Mouse (Mus musculus) embryo, embryonic 10.5 days (tissue): ENCODE data around the gene Dgkg.

ENCODE experiments used
- DNase-seq: peaks from one replicate; pipeline ENCODE4 v3.0.0-alpha.2; 2015; ENCODE audit warnings: low spot score

Dgkg gene

DNA sequence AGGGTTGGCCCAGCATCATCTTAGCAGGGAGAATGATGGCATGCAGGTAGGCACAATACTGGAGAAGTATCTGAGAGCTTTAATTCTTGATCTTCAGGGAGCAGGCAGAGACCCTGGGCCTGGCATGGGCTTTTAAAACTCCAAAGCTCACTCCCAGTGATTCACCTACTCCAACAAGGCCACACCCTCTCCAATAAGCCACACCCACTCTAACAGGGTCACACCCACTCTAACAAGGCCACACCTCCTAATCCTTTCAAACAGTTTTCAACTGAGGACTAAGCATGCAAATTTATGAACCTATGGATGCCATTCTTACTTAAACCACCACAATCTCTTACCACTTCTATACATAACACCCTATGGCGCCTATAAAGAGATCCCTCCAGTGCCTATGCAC, 11.8 kb downstream of the Dgkg start:
- no peak for DNase-seq

DNA sequence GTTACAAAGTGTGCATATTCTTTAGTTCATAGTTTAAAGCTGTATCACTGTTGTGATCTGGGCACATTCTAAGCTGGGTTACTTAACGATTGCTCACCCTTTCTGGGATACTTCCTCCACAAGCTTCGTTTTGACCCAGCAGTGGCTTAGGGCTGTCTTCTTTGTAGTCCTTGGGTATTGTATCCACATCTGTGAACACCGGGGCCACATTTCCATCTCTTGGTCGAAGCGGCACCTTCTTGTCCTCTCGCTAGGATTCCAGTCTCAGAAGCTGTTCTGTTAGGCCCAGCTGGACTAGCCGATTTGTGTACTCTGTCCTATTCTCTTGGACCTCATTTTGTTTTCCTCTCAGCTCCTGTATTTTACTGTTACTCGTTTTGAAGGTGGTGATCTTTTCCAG, 13.6 kb downstream of the Dgkg start:
- DNase-seq, result no peak

DNA sequence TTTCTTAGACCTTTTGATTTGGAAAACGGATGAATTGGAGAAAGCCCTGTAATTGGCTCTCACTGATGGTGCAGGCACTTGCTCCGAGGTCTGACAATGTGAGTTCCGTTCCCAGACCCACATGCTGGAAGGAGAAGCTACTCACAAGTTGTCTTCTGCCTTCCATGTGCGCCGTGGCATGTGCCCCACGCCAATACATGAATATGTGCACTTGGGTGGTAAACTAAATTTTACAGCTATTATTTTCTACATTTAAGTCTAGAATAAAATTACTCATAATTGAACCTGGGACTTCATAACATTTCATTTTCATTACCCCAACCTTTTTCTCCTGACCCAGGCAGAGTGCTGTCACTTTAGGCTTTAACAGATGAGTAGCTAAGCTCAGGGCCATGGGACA, 14.1 kb downstream of the Dgkg start:
- no peak for DNase-seq

DNA sequence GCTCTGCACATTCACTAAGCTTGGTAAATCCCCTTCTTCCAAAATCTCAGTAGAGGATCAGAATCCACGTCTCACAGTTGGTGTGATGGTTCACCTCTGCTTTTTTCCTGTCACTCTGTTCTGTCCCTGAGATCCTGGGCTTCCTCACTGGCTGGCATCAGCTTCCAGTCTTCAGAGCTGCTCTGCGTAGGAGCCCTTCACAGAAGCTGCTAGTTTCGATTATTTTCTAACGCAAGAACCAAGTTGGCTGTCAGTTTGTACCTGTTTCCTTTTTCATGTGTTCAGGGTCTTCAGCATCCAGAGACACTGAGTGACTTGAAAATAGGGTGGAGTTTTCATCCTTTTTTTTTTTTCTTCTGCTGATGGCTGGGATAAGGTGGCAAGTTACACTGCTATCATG, 15.0 kb downstream of the Dgkg start:
- DNase-seq, result no peak

DNA sequence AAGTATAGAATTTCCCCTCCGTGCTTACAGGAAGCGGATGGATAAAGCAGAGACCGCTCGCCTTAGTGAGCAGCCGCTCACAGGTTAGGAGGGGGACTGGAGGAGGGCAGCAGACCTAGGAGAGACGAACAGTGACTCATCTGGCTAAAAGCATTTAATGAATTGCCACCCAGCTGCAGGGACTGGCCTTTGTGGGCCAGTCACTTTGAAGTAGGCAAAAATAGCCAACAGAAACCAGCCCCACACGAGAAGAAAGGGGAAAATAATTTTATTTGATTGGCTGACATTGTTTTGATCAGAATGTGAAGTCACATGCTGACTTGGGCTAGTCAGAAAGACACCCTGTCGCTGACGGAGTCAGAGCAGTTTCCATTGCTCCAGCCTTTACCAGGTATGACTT, 15.4 kb downstream of the Dgkg start:
- DNase-seq, result no peak

DNA sequence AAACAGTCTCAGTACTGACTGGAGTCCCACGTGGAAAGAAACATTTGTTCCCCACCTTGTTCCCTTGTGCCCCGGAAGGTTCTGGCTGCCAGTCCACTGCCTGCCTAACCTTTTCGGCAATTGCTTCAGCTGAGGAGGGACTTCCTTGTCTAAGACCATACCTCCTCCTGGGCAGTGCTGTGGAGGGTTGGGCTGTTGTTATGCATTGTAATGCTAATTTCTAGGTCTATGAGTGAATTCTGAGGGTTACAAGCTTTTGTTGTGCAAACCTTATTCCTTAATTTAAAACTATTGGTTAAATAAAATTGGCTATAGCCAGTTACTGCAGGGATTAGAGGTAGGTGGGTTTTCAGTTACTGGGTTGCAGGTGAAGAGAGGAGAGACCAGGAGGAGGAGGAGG, 19.7 kb downstream of the Dgkg start:
- no peak for DNase-seq

DNA sequence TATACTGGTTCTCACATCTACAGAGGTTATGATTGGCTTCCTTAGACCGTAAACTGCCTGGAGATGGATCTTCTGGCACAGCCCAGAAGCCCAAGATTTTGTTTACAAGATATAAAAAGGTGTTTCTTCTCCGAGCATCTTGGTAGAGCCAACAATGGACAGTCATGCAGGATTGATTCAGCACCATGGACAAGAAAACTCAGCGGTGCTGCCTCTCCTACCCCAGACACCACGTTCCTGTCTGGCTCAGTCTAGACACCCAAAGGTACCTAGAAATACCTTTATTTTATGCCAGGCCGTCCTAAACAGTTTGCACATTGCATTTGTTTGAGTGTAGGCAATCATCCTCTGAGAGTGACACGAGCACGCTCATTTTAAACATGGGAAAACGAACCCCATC, 21.3 kb downstream of the Dgkg start:
- peak; percentile 33 for DNase-seq

DNA sequence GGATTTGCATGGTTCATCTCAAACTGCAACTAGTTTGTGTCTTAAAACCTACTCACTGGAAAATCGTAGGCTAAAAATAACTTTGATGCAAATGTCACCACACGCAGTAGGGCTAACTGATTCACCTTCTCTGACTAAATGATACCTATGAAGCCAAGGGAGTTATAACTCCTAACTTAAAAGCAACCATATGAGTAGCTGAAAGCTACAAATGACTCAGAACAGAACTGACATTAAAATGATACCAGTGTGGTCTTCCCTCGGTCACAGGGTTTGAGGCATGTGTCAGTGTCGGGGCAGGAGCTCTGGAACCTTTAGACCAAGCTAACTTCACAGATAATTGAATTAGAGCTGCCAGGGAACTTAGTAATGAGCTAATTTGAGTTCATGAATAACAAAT, 24.0 kb downstream of the Dgkg start:
- DNase-seq, result no peak

DNA sequence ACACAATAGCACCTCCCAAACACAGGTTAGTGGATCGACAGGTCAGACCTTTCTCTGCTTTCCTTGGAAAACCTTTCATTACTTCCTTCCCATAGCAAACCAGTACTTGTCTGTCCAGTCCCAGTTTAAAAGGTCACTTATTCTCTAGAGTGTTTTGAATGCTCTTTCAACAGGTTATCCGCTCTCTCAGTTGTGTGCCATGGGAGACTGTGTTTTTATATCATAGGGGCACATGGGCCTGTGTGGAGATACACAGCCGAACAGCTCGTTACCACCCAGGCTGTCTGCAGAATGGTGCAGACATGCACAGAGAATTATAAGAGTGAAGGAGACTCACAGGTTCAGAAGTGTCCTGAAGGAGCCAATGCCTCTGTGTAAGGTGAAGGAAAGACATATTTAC, 26.7 kb downstream of the Dgkg start:
- no peak for DNase-seq

DNA sequence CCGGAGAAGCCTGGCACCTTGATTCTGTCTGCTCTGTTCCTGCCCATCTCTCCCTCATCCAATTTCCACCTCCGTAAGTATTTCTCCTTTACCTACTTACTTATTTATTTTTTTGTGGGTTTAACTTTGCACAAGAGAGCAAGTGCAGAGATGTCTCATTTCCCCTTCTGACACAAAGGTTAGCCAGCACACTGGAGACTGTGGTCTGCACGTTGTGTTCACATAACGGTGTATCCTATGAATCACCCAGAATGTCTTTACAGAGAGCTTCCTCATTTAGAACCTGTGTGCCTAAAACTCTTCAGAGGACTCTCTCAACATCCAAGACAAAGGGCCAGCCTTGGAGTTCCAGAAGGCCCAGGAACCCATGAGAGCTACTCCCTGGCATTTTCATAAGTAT, 27.1 kb downstream of the Dgkg start:
- no peak for DNase-seq

DNA sequence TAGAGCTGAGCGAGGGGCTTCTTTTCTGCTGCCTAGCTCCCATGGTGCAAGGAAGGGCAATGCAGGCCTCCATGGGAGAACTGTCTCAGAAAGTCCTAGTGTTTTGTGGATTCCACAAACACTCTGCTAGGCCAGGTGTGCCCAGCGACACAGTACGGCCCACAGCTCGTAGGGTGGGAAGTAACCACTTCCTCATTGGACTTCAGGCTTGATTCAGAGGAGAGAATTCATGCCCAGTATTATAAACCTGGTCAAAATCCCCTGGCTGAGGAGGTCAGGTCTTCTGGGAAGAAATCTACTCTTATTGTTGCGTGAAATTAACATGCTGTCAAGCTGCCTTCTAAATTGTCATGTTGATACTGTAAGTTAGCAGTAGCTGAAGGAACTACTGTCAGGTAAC, 31.0 kb downstream of the Dgkg start:
- no peak for DNase-seq

DNA sequence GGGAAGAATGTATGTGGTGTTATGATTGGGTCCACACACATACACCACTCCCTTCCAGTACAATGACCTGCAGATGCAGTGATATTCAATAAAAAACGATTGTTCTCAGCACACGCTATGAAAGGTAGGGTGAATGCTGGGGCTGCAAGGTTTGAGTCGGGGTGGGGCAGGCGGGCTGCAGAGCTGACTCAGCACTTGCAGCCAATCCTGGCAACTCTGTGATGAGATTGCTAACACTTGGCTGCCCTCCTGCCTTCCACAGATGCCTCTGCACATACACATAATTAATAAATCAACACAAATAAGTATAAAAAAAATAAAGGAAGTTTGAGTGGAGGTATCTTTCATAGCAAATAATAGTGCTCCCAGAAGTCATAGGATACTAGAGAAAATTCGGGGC, 31.6 kb downstream of the Dgkg start:
- no peak for DNase-seq

DNA sequence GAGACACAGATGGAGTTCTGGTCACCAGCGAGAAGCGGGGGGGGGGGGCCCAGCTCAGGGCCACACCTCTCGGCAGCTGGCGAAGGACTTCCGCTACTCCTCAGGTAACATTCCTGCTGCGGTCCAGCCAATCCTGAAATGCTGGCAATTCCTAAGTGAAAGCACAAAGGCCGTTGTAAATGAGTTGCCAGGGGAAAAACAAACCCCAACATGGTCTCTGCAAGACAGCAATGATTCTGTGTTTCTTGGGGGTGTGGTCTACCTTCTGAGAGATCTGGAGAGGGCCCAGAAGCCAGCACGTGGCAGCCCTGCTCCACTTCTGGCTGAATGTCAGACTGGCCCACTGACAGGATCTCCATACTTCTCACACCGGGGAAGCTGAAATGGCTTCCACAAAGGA, 34.7 kb downstream of the Dgkg start:
- DNase-seq, result no peak

DNA sequence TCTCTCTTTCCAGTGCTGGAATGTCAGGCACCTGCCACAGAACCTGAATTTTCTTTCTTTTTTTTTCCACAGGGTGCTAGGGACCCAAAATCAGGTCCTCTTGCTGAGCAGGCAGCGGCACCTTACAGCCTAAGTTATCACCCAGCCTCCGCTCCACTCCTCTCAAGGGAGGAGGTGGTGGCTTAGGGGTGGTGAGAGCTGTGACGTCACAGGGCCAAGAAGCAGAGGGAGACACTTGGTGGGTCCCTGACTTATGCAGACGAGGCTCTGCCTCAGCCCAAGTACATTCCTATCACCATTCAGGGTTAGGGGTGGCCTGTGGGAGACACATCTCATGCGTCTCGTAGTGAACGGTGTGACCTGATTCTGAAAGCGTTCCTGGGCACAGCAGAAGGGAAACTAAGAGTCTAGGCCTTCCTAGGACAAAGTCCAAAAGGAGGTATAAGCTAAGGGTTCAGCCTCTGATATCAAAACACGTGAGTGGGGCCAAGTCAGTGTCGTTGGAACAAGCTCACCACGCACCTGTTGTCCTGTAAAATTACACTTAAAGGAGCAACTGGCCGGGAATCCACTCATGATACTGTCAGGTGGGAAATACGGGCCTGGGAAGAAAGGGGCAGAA, 35.6 kb downstream of the Dgkg start:
- DNase-seq, result no peak

DNA sequence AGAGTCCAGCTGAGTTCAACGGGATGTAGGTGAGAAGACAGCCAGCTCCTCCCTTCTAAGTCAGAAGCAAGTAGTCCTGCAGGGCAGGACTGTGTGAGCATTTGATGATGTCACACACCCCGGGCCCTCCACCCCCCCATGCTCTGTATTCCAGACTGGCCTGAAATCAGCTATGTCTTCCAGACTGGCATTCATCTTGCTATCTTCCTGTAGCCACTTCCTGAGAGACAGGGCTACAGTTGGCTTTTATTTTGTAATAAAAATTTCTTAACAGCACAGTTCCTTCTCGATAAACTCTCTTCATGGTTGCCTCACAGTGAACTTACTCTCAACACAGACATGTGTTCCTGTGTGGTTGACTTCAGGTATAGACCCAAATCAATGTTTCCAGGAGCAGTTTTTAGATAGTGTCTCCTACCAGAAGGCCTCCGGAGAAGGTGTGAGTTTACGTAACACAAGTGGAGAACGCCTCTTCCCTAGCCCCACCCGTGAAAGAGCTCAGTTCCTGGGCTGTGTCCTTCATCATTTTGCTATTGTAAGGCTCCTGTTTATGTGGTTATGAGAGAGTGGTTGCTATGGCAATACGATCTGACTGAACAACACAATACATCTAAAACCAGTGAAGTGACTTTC, 38.5 kb downstream of the Dgkg start:
- DNase-seq, result no peak

DNA sequence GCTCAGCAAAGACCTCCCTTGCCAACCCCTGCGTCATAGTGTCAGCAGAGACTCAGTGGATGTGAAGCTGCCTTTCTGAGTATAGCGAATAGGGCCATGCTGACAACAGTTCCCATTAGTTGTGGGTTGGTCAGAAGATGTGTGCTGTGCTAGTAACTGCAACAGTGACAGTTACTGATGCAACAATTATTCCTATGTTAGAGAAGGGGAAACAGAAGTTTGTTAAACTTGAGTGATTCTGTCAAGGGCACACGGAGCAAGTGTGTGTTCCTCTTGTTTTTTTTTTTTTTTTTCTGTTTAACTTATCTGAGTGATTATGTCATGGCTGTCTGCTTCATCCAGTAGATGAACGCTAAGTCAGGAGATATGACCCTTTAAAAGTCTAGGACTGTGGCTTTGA, 41.2 kb downstream of the Dgkg start:
- DNase-seq, result no peak

DNA sequence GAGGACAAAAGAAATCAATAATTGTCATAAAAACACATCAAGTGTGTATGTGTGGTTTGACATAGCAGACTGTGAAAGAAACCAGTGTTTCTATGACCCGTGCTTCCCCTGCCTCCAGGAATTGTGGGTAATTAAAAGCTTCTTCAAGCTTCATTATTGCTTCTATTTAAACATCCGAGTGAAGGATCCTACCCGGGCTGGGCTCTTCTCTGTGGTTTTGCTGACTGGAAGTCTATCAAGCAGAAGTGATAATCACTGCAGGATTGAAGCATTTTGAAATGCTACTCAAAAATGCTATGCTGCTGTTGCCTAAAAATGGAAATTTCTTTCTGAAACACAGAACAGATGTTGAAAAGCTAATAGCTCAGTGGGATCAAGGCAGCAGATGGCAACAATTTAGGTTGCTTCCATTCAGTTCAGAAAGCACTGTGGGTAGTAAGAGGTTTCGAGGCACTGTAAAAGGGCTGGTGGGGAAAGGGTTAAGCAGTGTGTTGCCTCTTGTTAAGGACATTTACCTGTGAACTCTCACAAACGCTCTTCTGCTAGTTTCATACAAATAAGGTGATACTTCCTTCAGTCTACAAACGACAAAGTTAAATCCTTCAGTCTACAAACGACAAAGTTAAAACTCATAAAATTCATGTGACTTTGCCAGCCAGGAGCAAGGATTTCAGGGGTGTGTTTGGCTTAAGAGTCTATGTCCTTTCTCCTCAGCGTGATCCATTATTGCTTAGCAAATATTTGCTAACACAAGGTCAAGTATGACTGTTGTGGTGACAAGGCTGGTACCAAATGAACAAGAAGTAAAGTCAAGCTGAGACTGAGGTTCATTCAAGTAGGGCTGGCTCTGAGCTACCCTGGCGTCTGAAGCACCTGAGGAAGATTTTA, 43.6 kb downstream of the Dgkg start:
- DNase-seq, result no peak

DNA sequence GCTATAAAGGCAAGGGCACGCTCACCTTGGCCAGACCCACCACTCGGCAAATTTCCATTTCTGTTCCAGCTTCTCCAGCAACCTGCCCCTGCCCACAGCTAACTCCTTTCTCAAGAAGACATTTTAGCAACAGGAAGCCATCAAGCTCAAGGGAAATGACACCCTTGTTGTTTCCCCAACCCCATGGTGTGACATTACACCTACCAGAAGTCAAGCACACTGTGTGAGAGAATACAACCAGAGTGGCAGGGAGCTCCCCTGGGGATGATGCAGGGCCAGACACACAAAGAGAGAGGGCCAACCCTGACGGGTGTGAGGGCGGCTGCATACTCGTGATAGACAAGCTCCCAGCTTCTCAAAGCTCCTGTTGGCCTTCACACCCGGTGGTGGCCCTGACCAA, 49.0 kb downstream of the Dgkg start:
- DNase-seq, result no peak

DNA sequence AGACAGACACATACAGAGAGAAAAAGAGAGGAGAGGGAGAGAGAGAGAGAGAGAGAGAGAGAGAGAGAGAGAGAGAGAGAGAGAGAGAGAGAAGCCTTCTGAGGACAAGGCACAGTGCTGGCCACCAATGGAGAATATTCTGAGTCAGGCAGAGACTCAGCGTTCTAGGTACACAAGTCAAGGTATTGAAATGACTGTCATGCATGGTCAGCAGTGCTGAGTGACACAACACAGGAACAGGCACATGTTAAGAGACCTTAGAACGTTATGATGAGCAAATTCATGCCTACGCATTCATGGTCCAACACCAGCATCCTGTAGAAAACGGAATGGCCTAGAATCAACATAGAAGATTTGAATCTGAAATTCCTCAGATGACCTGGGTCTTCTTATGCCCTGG, 50.0 kb downstream of the Dgkg start:
- no peak for DNase-seq

DNA sequence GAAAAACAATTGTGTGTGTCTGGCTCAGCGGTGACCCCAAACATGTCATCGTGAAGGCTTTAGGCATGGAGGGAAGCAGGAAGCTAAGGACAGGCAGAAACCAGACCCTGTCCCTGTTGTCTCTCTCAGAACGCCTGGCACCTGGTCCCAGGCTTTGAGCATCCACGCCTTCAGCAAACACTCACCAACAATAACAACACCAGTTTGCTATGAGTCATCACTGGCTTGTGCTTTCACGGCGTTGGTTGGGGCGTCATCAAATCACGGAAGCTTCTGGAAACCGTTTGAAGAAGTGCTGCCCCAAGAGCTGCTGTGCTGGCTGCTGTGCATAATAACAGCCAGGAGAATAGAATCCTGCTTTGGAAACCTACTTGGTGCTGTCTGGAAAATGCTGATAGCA, 54.6 kb downstream of the Dgkg start:
- DNase-seq, result no peak

DNA sequence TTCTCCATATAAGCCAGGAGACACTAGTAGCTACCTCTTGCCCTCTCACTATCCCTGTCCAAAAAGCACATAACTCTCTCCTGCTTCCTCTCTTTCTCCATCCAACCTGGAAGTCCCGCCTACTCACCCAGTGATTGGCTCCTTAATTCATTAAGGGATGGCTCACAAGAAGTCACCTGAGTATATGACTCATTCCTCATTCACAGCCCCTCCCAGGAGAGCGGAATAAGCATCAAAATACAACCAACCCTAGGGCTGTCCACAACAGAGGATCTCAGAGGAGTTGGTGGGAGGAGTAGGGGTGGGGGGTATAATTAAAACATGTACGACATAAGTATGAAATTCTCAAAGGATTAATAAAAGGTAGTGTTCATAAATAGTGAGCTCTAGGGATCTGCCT, 55.3 kb downstream of the Dgkg start:
- no peak for DNase-seq

DNA sequence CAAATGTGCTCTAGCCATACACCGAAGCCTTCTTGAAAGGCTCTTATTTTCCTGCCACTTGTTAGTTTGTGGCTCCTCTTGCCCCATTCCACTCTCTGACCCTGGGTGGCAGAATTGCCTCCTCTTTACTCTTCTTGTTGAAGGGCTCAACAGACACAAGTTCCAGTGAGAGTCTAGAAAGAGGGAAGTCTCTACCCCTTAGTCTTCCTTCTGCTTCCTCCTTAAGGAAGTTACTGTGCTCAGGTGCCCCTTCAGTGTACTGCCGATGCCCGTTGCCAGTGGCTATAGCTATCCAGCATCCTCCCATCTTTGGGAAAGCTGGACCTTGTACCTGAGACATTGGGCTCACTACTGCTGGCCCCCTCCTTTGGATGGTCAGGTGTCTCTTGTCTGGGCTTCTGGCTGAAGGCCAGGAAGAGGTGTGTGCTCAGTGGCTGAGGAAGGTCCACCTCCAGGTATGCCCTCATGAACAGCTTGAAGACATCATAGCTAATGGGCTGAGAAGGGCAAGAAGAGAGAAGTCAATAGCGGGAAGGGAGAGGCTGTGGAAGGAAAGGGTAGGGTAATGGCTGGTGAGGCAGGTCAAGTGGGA, 56.8 kb downstream of the Dgkg start:
- no peak for DNase-seq

DNA sequence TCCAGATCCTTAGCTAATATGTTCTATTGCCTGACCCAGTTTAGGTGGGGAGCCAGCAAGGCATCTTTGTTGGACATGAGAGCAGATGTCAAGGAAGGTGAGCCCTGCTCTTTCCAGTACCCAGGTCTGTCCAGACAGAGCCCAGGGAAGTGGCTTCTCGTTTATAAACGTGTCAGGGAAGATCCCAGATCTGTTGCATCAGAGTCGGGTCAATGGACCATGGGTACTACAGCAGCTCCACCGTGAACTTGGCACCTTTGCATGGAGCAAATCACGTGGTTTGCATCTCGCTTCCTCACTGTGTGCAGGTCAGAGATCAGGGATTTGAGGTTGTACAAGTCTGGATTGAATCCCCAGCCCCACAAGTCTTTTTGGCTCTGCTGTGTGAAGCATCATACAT, 58.3 kb downstream of the Dgkg start:
- no peak for DNase-seq
